Mouse (Mus musculus) Patski (cell line): ENCODE results near the gene Eif2a. TPM values are rescaled to one million over a fixed set of nuclear protein-coding genes. Genes with fewer than 3 reads are reported as not detected.

Experiments
- ATAC-seq: fragments of 100-300 bp; one replicate; pipeline ENCODE4 v1.8.0; 2021
- CTCF ChIA-PET: fragments of 350-600 bp; sonication (Branson Sonifier 250); formaldehyde crosslinking; loops from one replicate; lab custom pipeline; 2022; ENCODE audit warnings: inconsistent platforms; lab: Charles Lee
- POLR2A ChIA-PET: fragments of 350-600 bp; sonication (Branson Sonifier 250); formaldehyde crosslinking; loops from one replicate; lab custom pipeline; 2022; ENCODE audit warnings: antibody characterized with exemption, inconsistent platforms; lab: Charles Lee
- DNase-seq: peaks from one replicate; pipeline ENCODE4 v3.0.0-alpha.2; 2011; ENCODE audit warnings: low read depth, low spot score
- H3K27me3 ChIP-seq: fragments of 371-371 bp; one replicate; pipeline ENCODE4 v1.5.1; 2021
- CTCF ChIP-seq: fragments of 100-300 bp; IDR thresholded peaks from one replicate; pipeline ENCODE4 v1.5.1; 2021
- in situ Hi-C: fragments of 300-500 bp; cut with MboI; formaldehyde crosslinking; loops from 3 replicates; pipeline ENCODE4 v1.11.1; 2018; ENCODE audit warnings: low pct_unique_long_range_greater_than_20kb, mixed read lengths
- polyA plus RNA-seq: library from polyadenylated mRNA; unstranded; gene quantifications from one replicate; pipeline ENCODE4 v1.2.3, GENCODE M21; 2021

Eif2a gene
- polyA plus RNA-seq, 1 experiment from 2014 or later: 85.4 TPM

DNA sequence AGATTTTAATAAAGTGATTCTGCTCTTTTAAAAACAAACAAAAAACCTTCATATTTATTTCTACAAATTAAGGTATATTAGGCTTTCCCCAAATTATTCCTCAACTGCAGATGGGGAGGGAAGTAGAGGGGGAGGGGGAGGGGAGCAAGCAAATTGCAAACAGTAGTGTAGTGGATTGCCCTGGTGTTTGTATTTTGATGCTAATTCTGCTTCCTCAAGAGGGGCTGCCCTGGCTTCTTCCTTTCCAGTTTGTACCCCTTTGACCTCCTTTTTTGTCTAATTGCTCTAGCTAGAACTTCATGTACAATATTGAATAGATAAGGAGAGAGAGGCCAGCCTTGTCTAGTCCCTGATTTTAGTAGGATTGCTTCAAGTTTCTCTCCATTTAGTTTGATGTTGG lies 20.9 kb upstream of the Eif2a start:
- in situ Hi-C loops: no loop called here
- TF ChIP-seq CTCF: no peak
- ChIA-PET CTCF (interaction anchor here (1.4 kb wide), 1 partner anchor 19 kb away, joined by 5 read pairs; no protein-coding TSS in a partner anchor), POLR2A (interaction anchor here (0.7 kb wide), 1 partner anchor 225 kb away, joined by 5 read pairs; no protein-coding TSS in a partner anchor)
- ATAC-seq (no peak), DNase-seq (no peak)
- no peaks in the 10 kb centered on the region for H3K27me3 ChIP-seq

DNA sequence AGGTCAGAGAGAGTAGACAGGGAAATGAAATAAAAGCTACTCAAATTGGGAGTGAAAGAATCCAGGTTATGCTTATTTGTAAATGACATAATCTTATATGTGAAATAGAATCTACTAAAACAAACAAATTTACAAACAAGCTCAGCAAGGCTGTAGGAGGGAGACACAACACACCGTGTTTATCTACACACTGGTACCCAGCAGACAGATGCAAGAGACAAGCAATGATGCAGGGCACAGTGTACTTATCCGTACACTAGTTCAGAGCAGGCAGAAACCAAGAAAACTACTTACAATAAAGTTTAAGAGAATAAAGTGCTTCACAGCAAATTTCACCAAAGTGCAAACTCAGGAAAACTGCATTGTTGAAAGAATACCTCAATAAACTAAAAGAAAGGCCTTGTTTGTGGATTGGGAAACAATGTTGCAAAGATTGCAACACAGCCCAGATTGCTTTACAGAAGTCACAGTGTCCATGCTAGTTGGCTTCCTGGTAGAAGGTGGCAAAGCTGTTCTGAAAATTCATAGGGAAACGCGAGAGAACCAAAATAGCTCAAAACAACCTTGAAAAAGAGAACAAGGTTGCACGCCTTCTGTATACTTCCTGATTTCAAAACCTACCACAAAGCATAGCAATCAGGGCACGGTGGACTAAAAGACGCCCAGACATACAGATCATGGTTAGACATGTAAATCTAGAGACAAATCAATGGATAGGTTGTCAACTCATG lies 17.4 kb upstream of the Eif2a start:
- ATAC-seq (no peak), DNase-seq (no peak)
- H3K27me3 ChIP-seq: no peaks in the 10 kb centered on the region
- POLR2A ChIA-PET: interaction anchor here (0.5 kb wide), 1 partner anchor 10 kb away, joined by 4 read pairs; no protein-coding TSS in a partner anchor
- CTCF ChIA-PET: interaction anchor here (1.0 to 1.3 kb wide), 3 partner anchors 10 to 65 kb away, joined by 3 to 4 read pairs (median 3); no protein-coding TSS in a partner anchor
- in situ Hi-C loops: no loop called here
- TF ChIP-seq CTCF: no peak

DNA sequence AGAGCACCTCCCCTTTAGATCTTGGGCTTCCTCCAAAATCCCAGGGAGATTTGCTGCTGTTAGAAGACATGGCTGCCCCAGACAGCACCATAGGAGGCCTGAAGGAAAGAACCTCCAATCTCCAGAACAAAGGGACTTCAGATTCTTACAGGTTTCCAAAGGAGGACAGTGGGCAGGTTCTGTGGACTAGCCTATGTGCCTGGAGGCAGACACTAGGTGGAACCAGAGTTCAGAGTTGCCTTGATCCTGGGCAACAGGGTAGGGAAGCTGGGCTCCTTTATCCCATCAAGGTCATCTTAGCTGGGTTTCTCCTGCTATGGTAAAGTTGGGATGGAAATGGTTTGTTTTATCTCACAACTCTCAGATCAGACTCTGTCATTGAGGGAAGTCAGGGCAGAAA lies 14.0 kb upstream of the Eif2a start:
- no peaks in the 10 kb centered on the region for H3K27me3 ChIP-seq
- in situ Hi-C loops: loop anchor here (10.0 kb wide), 1 partner anchor 143 kb away; no protein-coding TSS in a partner anchor
- TF ChIP-seq CTCF: peak; percentile 71
- ATAC-seq: peak; percentile 86
- POLR2A ChIA-PET: interaction anchor here (1.0 kb wide), 1 partner anchor 181 kb away, joined by 3 read pairs; the partner anchor contains the start of gene Siah2
- DNase-seq: no peak
- CTCF ChIA-PET: interaction anchor here (0.7 to 2.4 kb wide), 5 partner anchors 8 to 352 kb away, joined by 3 to 8 read pairs (median 5); no protein-coding TSS in a partner anchor

DNA sequence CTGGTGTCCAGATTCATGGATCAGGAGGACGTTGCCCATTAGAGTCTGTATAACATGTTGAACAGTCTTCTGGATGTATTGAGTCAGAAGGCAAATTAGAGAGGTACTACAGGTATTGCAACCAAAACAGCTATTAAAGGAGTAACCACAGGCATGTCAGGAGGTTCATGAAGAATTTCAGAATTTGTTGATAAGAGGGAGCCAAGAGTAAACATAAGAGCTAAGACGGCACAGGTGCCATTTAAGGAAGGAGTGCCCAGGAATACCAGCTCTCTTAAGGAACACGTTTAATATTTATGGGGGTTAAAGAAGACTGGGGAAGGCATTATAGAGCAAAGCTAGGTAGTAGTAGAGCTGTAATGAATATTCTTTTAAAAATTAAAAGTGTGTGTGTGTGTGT lies 12.9 kb upstream of the Eif2a start:
- no peak for ATAC-seq
- ChIA-PET CTCF (interaction anchor here (1.5 to 1.9 kb wide), 4 partner anchors 9 to 353 kb away, joined by 3 to 6 read pairs (median 4); no protein-coding TSS in a partner anchor), POLR2A (interaction anchor here (1.0 kb wide), 1 partner anchor 180 kb away, joined by 3 read pairs; the partner anchor contains the start of gene Siah2)
- DNase-seq: no peak
- TF ChIP-seq CTCF: no peak
- in situ Hi-C loops: loop anchor here (10.0 kb wide), 1 partner anchor 142 kb away; no protein-coding TSS in a partner anchor
- H3K27me3 ChIP-seq: no peaks in the 10 kb centered on the region

DNA sequence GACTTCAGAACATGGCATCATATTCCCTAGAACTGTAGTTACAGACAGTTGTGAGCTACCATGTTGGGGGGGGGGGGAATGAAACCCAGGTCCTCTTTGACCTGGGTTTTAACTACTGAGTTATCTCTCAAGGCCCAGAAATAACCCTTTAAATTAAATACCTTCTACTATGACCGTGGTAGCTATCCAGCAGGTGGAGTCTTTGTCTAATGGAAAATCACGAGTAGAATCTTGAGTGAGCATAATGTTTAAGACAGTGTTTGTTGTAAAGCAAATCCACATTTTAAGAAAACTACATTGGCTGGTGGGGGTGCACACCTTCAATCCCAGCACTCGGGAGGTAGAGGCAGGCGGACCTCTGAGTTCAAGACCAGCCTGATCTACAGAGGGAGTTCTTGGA lies 12.1 kb upstream of the Eif2a start:
- POLR2A ChIA-PET: no interaction called here
- no peak for TF ChIP-seq CTCF
- CTCF ChIA-PET: interaction anchor here (1.5 to 1.9 kb wide), 3 partner anchors 10 to 354 kb away, joined by 3 to 6 read pairs (median 4); no protein-coding TSS in a partner anchor
- ATAC-seq: no peak
- in situ Hi-C loops: loop anchor here (10.0 kb wide), 1 partner anchor 141 kb away; no protein-coding TSS in a partner anchor
- no peak for DNase-seq
- no peaks in the 10 kb centered on the region for H3K27me3 ChIP-seq

DNA sequence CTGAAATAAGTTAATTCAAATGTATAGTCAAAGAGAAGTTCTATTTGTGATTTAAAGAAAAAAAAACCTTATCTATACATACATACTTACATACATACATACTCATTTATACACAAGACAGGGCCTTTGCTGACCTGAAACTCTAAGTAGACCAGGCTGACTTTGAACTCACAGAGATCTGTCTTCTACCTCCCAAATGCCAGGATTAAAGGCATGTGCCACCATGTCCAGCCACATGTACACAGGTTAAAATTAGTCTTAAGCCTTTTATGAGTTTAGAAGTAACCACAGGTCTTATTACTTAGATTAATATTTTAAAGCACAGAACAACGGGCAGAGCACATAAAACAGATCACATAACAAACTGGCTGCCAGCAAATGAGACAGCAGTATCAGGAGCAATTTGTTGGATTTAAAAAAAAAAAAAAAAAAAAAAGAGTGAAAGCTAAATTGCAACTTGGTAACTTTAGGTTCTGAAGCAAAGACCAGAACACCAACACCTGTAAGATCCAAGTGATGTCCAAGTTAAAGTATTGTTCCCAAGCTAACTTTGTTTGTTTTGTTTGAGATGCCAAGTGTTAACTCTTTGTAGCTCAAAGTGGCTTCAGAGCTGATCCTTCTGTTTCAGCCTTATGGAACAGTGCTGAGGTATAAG lies 9.5 kb upstream of the Eif2a start:
- ATAC-seq: no peak
- POLR2A ChIA-PET: no interaction called here
- no peak for TF ChIP-seq CTCF

DNA sequence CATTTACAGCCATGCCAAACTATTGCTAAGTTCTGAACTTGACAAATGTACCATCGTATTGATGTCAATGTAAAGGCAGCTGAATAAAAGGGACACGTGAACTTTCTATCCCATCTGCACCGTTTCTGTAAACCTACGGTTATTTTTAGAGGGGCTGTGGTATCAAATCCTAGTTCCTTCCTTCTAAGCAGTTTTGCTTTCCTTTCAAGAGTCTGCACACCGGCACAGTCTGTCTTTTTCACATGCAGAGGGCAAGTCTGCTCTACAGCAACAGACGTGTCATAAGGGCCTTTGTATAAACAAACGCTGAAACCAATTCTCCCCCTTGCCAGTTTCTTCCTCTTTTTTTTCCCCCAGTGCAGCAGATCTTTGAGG lies 9.0 kb upstream of the Eif2a start:
- DNase-seq (no peak), ATAC-seq (no peak)
- no peak for TF ChIP-seq CTCF
- CTCF ChIA-PET: interaction anchor here (1.3 kb wide), 1 partner anchor 13 kb away, joined by 4 read pairs; no protein-coding TSS in a partner anchor
- no peaks in the 10 kb centered on the region for H3K27me3 ChIP-seq
- in situ Hi-C loops: loop anchor here (5.0 to 10.0 kb wide), 2 partner anchors 138 to 266 kb away; no protein-coding TSS in a partner anchor
- POLR2A ChIA-PET: no interaction called here

More for the DNA sequence above, 9.5 kb upstream of the Eif2a start:
- in situ Hi-C loops: loop anchor here (5.0 to 10.0 kb wide), 2 partner anchors 139 to 266 kb away; no protein-coding TSS in a partner anchor
- no peaks in the 10 kb centered on the region for H3K27me3 ChIP-seq
- CTCF ChIA-PET: interaction anchor here (1.3 kb wide), 1 partner anchor 12 kb away, joined by 4 read pairs; no protein-coding TSS in a partner anchor
- DNase-seq: no peak

DNA sequence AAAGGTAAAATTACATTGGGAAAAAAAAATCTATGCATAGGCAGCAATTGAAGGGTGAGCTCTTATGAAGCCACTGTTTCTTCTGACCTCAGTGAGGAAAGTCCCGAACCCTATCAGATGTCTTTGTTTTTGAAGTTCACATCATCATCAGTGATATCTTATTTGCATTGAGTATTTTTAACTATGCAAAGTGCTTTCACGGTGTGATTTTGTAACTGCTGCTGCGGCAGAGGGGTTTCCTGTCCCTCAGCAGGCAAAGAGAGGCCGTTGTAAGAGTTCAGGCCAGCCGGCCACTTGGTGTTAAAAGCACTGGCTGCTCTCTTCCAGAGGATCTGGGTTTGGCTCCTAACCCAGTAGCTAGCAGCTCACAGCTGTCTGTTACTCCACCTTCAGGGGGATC lies 8.4 kb upstream of the Eif2a start:
- TF ChIP-seq CTCF: no peak
- in situ Hi-C loops: loop anchor here (5.0 to 10.0 kb wide), 2 partner anchors 138 to 265 kb away; no protein-coding TSS in a partner anchor
- no peak for ATAC-seq
- no peaks in the 10 kb centered on the region for H3K27me3 ChIP-seq
- DNase-seq: no peak
- CTCF ChIA-PET: interaction anchor here (1.3 kb wide), 1 partner anchor 14 kb away, joined by 4 read pairs; no protein-coding TSS in a partner anchor
- POLR2A ChIA-PET: no interaction called here

DNA sequence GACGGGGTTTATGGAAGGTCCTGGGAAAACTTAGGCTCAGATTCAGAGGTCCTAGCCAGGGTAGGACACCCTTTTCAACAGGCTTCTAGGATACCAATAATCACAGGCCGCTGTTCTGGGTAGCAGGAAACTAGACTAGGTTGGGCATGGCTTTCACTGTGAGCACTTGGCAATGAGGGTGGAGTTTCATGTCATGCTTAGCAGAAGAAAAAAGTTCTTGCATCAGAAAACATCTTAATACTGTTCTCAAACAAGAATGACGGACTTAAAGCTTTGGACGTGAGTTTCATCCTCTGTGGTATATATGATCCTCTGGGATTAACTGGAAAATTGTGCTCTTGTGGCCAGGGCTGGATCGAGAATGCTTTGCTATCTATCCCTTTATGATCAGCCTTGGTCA lies 7.8 kb upstream of the Eif2a start:
- in situ Hi-C loops: loop anchor here (5.0 to 10.0 kb wide), 2 partner anchors 137 to 265 kb away; no protein-coding TSS in a partner anchor
- H3K27me3 ChIP-seq: no peaks in the 10 kb centered on the region
- CTCF ChIA-PET: interaction anchor here (1.0 kb wide), 1 partner anchor 381 kb away, joined by 3 read pairs; no protein-coding TSS in a partner anchor
- no peak for TF ChIP-seq CTCF
- POLR2A ChIA-PET: no interaction called here
- ATAC-seq (no peak), DNase-seq (no peak)

DNA sequence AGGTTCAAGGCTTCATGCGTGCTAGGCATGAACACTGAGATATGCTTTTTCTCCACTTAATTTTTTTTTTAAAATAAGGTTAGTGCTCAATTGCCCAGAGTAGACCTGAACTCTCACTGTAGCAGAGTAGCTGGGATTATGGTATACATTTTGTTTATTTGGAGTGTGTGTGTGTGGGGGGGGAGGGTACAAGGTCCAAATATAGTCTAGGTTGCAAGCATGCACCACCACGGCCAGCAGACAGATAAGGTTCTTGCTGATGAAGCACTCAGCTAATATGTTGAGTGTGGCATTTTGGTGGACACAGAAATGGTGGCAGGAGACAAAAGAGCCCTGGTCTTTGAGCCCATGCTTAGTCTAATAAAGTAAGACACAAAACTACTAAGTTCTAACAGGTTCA lies 6.7 kb upstream of the Eif2a start:
- in situ Hi-C loops: loop anchor here (5.0 to 10.0 kb wide), 2 partner anchors 136 to 263 kb away; no protein-coding TSS in a partner anchor
- ATAC-seq (no peak), DNase-seq (no peak)
- CTCF ChIA-PET: interaction anchor here (0.7 kb wide), 1 partner anchor 129 kb away, joined by 3 read pairs; no protein-coding TSS in a partner anchor
- POLR2A ChIA-PET: interaction anchor here (1.0 kb wide), 1 partner anchor 55 kb away, joined by 3 read pairs; no protein-coding TSS in a partner anchor
- TF ChIP-seq CTCF: no peak
- H3K27me3 ChIP-seq: no peaks in the 10 kb centered on the region
